In genomic region chr6:52233546-52234427, GRCm38 (mm10) we compare ENCODE assay signal across 9 mouse cellular contexts. TPM values are rescaled to one million over a fixed set of nuclear protein-coding genes. Genes with fewer than 3 reads are reported as not detected.
DNase-seq lines count a peak whose midpoint lies in the region; ATAC-seq and TF ChIP-seq lines count a peak whose summit lies in the region.
"Had no signal": no experiment of that assay in that cellular context is flagged by ENCODE, and none has a peak within 500 bp of the region (broad histone marks: within the 10 kb centered on the region; RNA-seq: fewer than 3 reads in every experiment).

No protein-coding gene starts in this region.

- no peaks in the 10 kb centered on the region for H3K36me3 ChIP-seq in lung, embryonic 14.5 days (ENCODE audit: insufficient read depth)
- H3K36me3 ChIP-seq in embryonic facial prominence, embryonic 13.5 days = no peaks in the 10 kb centered on the region
- no peaks in the 10 kb centered on the region for H3K36me3 ChIP-seq in kidney, embryonic 15.5 days
- no peaks in the 10 kb centered on the region for H3K36me3 ChIP-seq in small intestine, adult 2 months (ENCODE audit: control insufficient read depth, insufficient read depth, low read length)
- no peaks in the 10 kb centered on the region for H3K36me3 ChIP-seq in hindbrain, embryonic 16.5 days (ENCODE audit: control insufficient read depth, insufficient read depth, low read length)

- no peaks in the 10 kb centered on the region for H3K4me1 ChIP-seq in lung, embryonic 14.5 days (ENCODE audit: insufficient read depth)
- no peaks in the 10 kb centered on the region for H3K4me1 ChIP-seq in lung, adult 2 months (ENCODE audit: control insufficient read depth, insufficient read depth, low read length)
- peaks cover 14% of the 10 kb centered on the region; the same call in 1 of the 2 replicates for H3K4me1 ChIP-seq in embryonic facial prominence, embryonic 13.5 days
- H3K4me1 ChIP-seq in kidney, embryonic 15.5 days = peaks cover 33% of the 10 kb centered on the region
- no peaks in the 10 kb centered on the region; the same call in 1 of the 2 replicates for H3K4me1 ChIP-seq in small intestine, adult 2 months (ENCODE audit: control insufficient read depth, insufficient read depth, insufficient read length, low read length)
- no peaks in the 10 kb centered on the region for H3K4me1 ChIP-seq in hindbrain, embryonic 16.5 days (ENCODE audit: control insufficient read depth, insufficient read depth, low read depth, low read length)

- no peak overlapping the region; the same call in 1 of the 2 replicates for H3K27ac ChIP-seq in lung, embryonic 14.5 days (ENCODE audit: low read depth)
- H3K27ac ChIP-seq in embryonic facial prominence, embryonic 13.5 days = no peak overlapping the region
- peak overlapping the region; percentile 97 for H3K27ac ChIP-seq in kidney, embryonic 15.5 days
- H3K27ac ChIP-seq in small intestine, adult 2 months (ENCODE audit: insufficient read depth, low read depth, low read length) = no peak overlapping the region
- no peak overlapping the region for H3K27ac ChIP-seq in hindbrain, embryonic 16.5 days (ENCODE audit: low read depth, low read length)

- ATAC-seq in lung, embryonic 14.5 days (ENCODE audit: insufficient read depth) = 0 out of 2 replicates have a peak, but pooled peaks have one; percentile 24
- no peak for ATAC-seq in embryonic facial prominence, embryonic 13.5 days (ENCODE audit: insufficient number of reproducible peaks, insufficient read depth, low FRiP score, low TSS enrichment, low read depth)
- peak; percentile 47 for ATAC-seq in kidney, embryonic 15.5 days (replicated peaks; ENCODE audit: low FRiP score)
- no peak for ATAC-seq in hindbrain, embryonic 16.5 days

- no peak for TF ChIP-seq POLR2A in lung, adult 2 months (IDR thresholded peaks at IDR 0.05; ENCODE audit: borderline replicate concordance, extremely low read depth, low read depth, low read length)
- no peak for TF ChIP-seq POLR2A in small intestine, adult 2 months (IDR thresholded peaks at IDR 0.05; ENCODE audit: low read depth, low read length)

- no peak for DNase-seq in lung, embryonic 14.5 days
- no peak for DNase-seq in lung, adult 2 months
- DNase-seq in frontal cortex, adult 2 months (ENCODE audit: extremely low spot score in 1 of 2, low spot score in 1 of 2) = no peak
- no peak for DNase-seq in T-cell, adult 2 months (ENCODE audit: low spot score)

- H3K27me3 ChIP-seq in lung, embryonic 14.5 days (ENCODE audit: insufficient read depth, low read length) = peaks cover 99% of the 10 kb centered on the region
- peaks cover 99% of the 10 kb centered on the region for H3K27me3 ChIP-seq in embryonic facial prominence, embryonic 13.5 days
- H3K27me3 ChIP-seq in kidney, embryonic 15.5 days = peaks cover 7% of the 10 kb centered on the region; the same call in 1 of the 2 replicates
- peaks cover 84% of the 10 kb centered on the region for H3K27me3 ChIP-seq in small intestine, adult 2 months (ENCODE audit: control insufficient read depth, insufficient read depth, low read length)
- H3K27me3 ChIP-seq in hindbrain, embryonic 16.5 days (replicated peaks; ENCODE audit: control insufficient read depth, insufficient read depth, low read length) = peaks cover 80% of the 10 kb centered on the region

- no peak for TF ChIP-seq CTCF in lung, embryonic 14.5 days (IDR thresholded peaks at IDR 0.05; ENCODE audit: low read depth)
- no peak for TF ChIP-seq CTCF in lung, adult 2 months (IDR thresholded peaks at IDR 0.05; ENCODE audit: insufficient read depth, low read length)
- no peak for TF ChIP-seq CTCF in small intestine, adult 2 months (IDR thresholded peaks at IDR 0.05; ENCODE audit: extremely low read depth, insufficient read length, insufficient replicate concordance, low read depth, low read length)

- H3K4me3 ChIP-seq in lung, embryonic 14.5 days (ENCODE audit: low read depth, low read length) = peak overlapping the region; percentile 22; the same call in 1 of the 2 replicates
- H3K4me3 ChIP-seq in lung, adult 2 months (replicated peaks; ENCODE audit: extremely low read depth, low read depth, low read length) = no peak overlapping the region
- peak overlapping the region; percentile 13; the same call in 1 of the 2 replicates for H3K4me3 ChIP-seq in embryonic facial prominence, embryonic 13.5 days
- H3K4me3 ChIP-seq in kidney, embryonic 15.5 days (replicated peaks) = peak overlapping the region; percentile 76
- H3K4me3 ChIP-seq in small intestine, adult 2 months (ENCODE audit: low read depth, low read length) = peak overlapping the region; percentile 12; the same call in 1 of the 2 replicates
- no peak overlapping the region for H3K4me3 ChIP-seq in hindbrain, embryonic 16.5 days (ENCODE audit: low read length)
- H3K4me3 ChIP-seq: erythroblast, embryonic 14.5 days had no signal

- peak overlapping the region; percentile 23; the same call in 1 of the 2 replicates for H3K4me2 ChIP-seq in lung, embryonic 14.5 days
- H3K4me2 ChIP-seq in embryonic facial prominence, embryonic 13.5 days = no peak overlapping the region
- H3K4me2 ChIP-seq in kidney, embryonic 15.5 days = peak overlapping the region; percentile 74
- H3K4me2 ChIP-seq in hindbrain, embryonic 16.5 days (ENCODE audit: low read length) = no peak overlapping the region

- peak overlapping the region; percentile 26; the same call in 1 of the 2 replicates for H3K9ac ChIP-seq in lung, embryonic 14.5 days
- H3K9ac ChIP-seq in embryonic facial prominence, embryonic 13.5 days = no peak overlapping the region
- peak overlapping the region; percentile 96 for H3K9ac ChIP-seq in kidney, embryonic 15.5 days
- no peak overlapping the region for H3K9ac ChIP-seq in hindbrain, embryonic 16.5 days (ENCODE audit: low read depth, low read length)

- H3K9me3 ChIP-seq in lung, embryonic 14.5 days (ENCODE audit: low read depth, low read length) = no peaks in the 10 kb centered on the region
- H3K9me3 ChIP-seq in embryonic facial prominence, embryonic 13.5 days = no peaks in the 10 kb centered on the region
- H3K9me3 ChIP-seq in kidney, embryonic 15.5 days (replicated peaks) = no peaks in the 10 kb centered on the region
- H3K9me3 ChIP-seq in hindbrain, embryonic 16.5 days (ENCODE audit: control insufficient read depth, low read length) = no peaks in the 10 kb centered on the region

- 1% methylated on average over 69 of the region's 70 CpGs for WGBS in lung, embryonic 14.5 days
- WGBS in lung, adult 2 months = 3% methylated on average over 70 of the region's 70 CpGs
- WGBS in embryonic facial prominence, embryonic 13.5 days = 1% methylated on average over 70 of the region's 70 CpGs
- WGBS in kidney, embryonic 15.5 days = under 1% methylated on average over 70 of the region's 70 CpGs
- WGBS in small intestine, adult 2 months = 2% methylated on average over 70 of the region's 70 CpGs
- 1% methylated on average over 65 of the region's 70 CpGs for WGBS in hindbrain, embryonic 16.5 days

RNA-seq across cellular contexts. Expression of gene Hoxa9, which starts 2.9 kb away (rescaled TPM):
- polyA plus RNA-seq in lung, embryonic 14.5 days (2014; fragmentation: Nextera tagmentation; extraction: Ambion mirVana) = 0.19 TPM in 1 of 2 replicates, not detected in the other
- 0.23 TPM in 1 of 2 replicates, not detected in the other for polyA plus RNA-seq in lung, adult 2 months (2012; rRNA removed)
- not detected in 2 replicates for polyA plus RNA-seq in embryonic facial prominence, embryonic 13.5 days (2015; fragmentation: Nextera tagmentation; extraction: Ambion mirVana)
- polyA plus RNA-seq in kidney, embryonic 15.5 days (2015; fragmentation: Nextera tagmentation; extraction: Ambion mirVana) = 53.4 and 65.1 TPM in 2 replicates
- polyA plus RNA-seq in small intestine, adult 2 months (2012; rRNA removed) = not detected in 2 replicates
- not detected in 2 replicates for polyA plus RNA-seq in frontal cortex, adult 2 months (2012; rRNA removed)
- 0.48 and 2.4 TPM in 2 replicates for polyA plus RNA-seq in hindbrain, embryonic 16.5 days (2015; fragmentation: Nextera tagmentation; extraction: Ambion mirVana)
- polyA plus RNA-seq: erythroblast, embryonic 14.5 days had no signal

RNA-seq across cellular contexts. Expression of gene Hoxa10, which starts 6.9 kb away (rescaled TPM):
- polyA plus RNA-seq in lung, embryonic 14.5 days (2014; fragmentation: Nextera tagmentation; extraction: Ambion mirVana) = not detected in 2 replicates
- 0.23 TPM in 1 of 2 replicates, not detected in the other for polyA plus RNA-seq in lung, adult 2 months (2012; rRNA removed)
- 0.13 TPM in 1 of 2 replicates, not detected in the other for polyA plus RNA-seq in embryonic facial prominence, embryonic 13.5 days (2015; fragmentation: Nextera tagmentation; extraction: Ambion mirVana)
- polyA plus RNA-seq in kidney, embryonic 15.5 days (2015; fragmentation: Nextera tagmentation; extraction: Ambion mirVana) = 157 and 172 TPM in 2 replicates
- 0.06 TPM in 1 of 2 replicates, not detected in the other for polyA plus RNA-seq in small intestine, adult 2 months (2012; rRNA removed)
- 0.27 TPM in 1 of 2 replicates, not detected in the other for polyA plus RNA-seq in frontal cortex, adult 2 months (2012; rRNA removed)
- 0.70 TPM in 1 of 2 replicates, not detected in the other for polyA plus RNA-seq in hindbrain, embryonic 16.5 days (2015; fragmentation: Nextera tagmentation; extraction: Ambion mirVana)
- polyA plus RNA-seq: erythroblast, embryonic 14.5 days had no signal

RNA-seq across cellular contexts. Expression of gene Hoxa11, which starts 11.8 kb away (rescaled TPM):
- not detected in 2 replicates for polyA plus RNA-seq in lung, embryonic 14.5 days (2014; fragmentation: Nextera tagmentation; extraction: Ambion mirVana)
- polyA plus RNA-seq in lung, adult 2 months (2012; rRNA removed) = not detected in 2 replicates
- polyA plus RNA-seq in embryonic facial prominence, embryonic 13.5 days (2015; fragmentation: Nextera tagmentation; extraction: Ambion mirVana) = not detected in 2 replicates
- 34.3 and 34.8 TPM in 2 replicates for polyA plus RNA-seq in kidney, embryonic 15.5 days (2015; fragmentation: Nextera tagmentation; extraction: Ambion mirVana)
- polyA plus RNA-seq in small intestine, adult 2 months (2012; rRNA removed) = 0.04 TPM in 1 of 2 replicates, not detected in the other
- 0.04 and 0.21 TPM in 2 replicates for polyA plus RNA-seq in frontal cortex, adult 2 months (2012; rRNA removed)
- not detected in 2 replicates for polyA plus RNA-seq in hindbrain, embryonic 16.5 days (2015; fragmentation: Nextera tagmentation; extraction: Ambion mirVana)
- polyA plus RNA-seq: erythroblast, embryonic 14.5 days had no signal

RNA-seq across cellular contexts. Expression of gene Hoxa7, which starts 12.1 kb away (rescaled TPM):
- 5.8 and 7.4 TPM in 2 replicates for polyA plus RNA-seq in lung, embryonic 14.5 days (2014; fragmentation: Nextera tagmentation; extraction: Ambion mirVana)
- polyA plus RNA-seq in lung, adult 2 months (2012; rRNA removed) = 6.6 and 8.3 TPM in 2 replicates
- polyA plus RNA-seq in embryonic facial prominence, embryonic 13.5 days (2015; fragmentation: Nextera tagmentation; extraction: Ambion mirVana) = not detected in 2 replicates
- polyA plus RNA-seq in kidney, embryonic 15.5 days (2015; fragmentation: Nextera tagmentation; extraction: Ambion mirVana) = 26.7 and 27.2 TPM in 2 replicates
- 0.04 and 2.5 TPM in 2 replicates for polyA plus RNA-seq in small intestine, adult 2 months (2012; rRNA removed)
- 0.17 TPM in 1 of 2 replicates, not detected in the other for polyA plus RNA-seq in frontal cortex, adult 2 months (2012; rRNA removed)
- 9.0 and 21.1 TPM in 2 replicates for polyA plus RNA-seq in hindbrain, embryonic 16.5 days (2015; fragmentation: Nextera tagmentation; extraction: Ambion mirVana)

RNA-seq across cellular contexts. Expression of gene Gm28308, which starts 20.6 kb away (rescaled TPM):
- not detected in 2 replicates for polyA plus RNA-seq in lung, embryonic 14.5 days (2014; fragmentation: Nextera tagmentation; extraction: Ambion mirVana)
- polyA plus RNA-seq in lung, adult 2 months (2012; rRNA removed) = 0.37 and 0.39 TPM in 2 replicates
- polyA plus RNA-seq in embryonic facial prominence, embryonic 13.5 days (2015; fragmentation: Nextera tagmentation; extraction: Ambion mirVana) = not detected in 2 replicates
- 0.92 TPM in 1 of 2 replicates, not detected in the other for polyA plus RNA-seq in kidney, embryonic 15.5 days (2015; fragmentation: Nextera tagmentation; extraction: Ambion mirVana)
- polyA plus RNA-seq in small intestine, adult 2 months (2012; rRNA removed) = 0.58 TPM in 1 of 2 replicates, not detected in the other
- polyA plus RNA-seq in frontal cortex, adult 2 months (2012; rRNA removed) = not detected in 2 replicates
- not detected in 2 replicates for polyA plus RNA-seq in hindbrain, embryonic 16.5 days (2015; fragmentation: Nextera tagmentation; extraction: Ambion mirVana)
- polyA plus RNA-seq: erythroblast, embryonic 14.5 days had no signal

Comparison
In these comparisons a context has a peak if more than half of its experiments do, and no peak if none do; other contexts are left out.
1. H3K4me3 ChIP-seq: peak in lung, embryonic 14.5 days (single experiment), embryonic facial prominence, embryonic 13.5 days (single experiment), kidney, embryonic 15.5 days (single experiment) and small intestine, adult 2 months (single experiment); none in lung, adult 2 months (single experiment) and hindbrain, embryonic 16.5 days (single experiment).
2. ATAC-seq: peak in lung, embryonic 14.5 days (single experiment) and kidney, embryonic 15.5 days (single experiment); none in embryonic facial prominence, embryonic 13.5 days (single experiment) and hindbrain, embryonic 16.5 days (single experiment).
3. H3K4me2 ChIP-seq: peak in lung, embryonic 14.5 days (single experiment) and kidney, embryonic 15.5 days (single experiment); none in embryonic facial prominence, embryonic 13.5 days (single experiment) and hindbrain, embryonic 16.5 days (single experiment).
4. H3K9ac ChIP-seq: peak in lung, embryonic 14.5 days (single experiment) and kidney, embryonic 15.5 days (single experiment); none in embryonic facial prominence, embryonic 13.5 days (single experiment) and hindbrain, embryonic 16.5 days (single experiment).
5. RNA of gene Hoxa9, which starts 2.9 kb away (polyA plus RNA-seq): 53.4 to 65.1 TPM in kidney, embryonic 15.5 days; 0.48 to 2.4 TPM in hindbrain, embryonic 16.5 days, 0.19 TPM in lung, embryonic 14.5 days, not detected in small intestine, adult 2 months, 0.23 TPM in lung, adult 2 months, not detected in embryonic facial prominence, embryonic 13.5 days and not detected in frontal cortex, adult 2 months; every median in the first group is over 10 times any median in the second.
6. RNA of gene Hoxa10, which starts 6.9 kb away (polyA plus RNA-seq): 157 to 172 TPM in kidney, embryonic 15.5 days; 0.13 TPM in embryonic facial prominence, embryonic 13.5 days, 0.70 TPM in hindbrain, embryonic 16.5 days, 0.27 TPM in frontal cortex, adult 2 months, not detected in lung, embryonic 14.5 days, 0.23 TPM in lung, adult 2 months and 0.06 TPM in small intestine, adult 2 months; every median in the first group is over 10 times any median in the second.
7. RNA of gene Hoxa11, which starts 11.8 kb away (polyA plus RNA-seq): 34.3 to 34.8 TPM in kidney, embryonic 15.5 days; 0.04 to 0.21 TPM in frontal cortex, adult 2 months, not detected in lung, embryonic 14.5 days, not detected in lung, adult 2 months, not detected in embryonic facial prominence, embryonic 13.5 days, 0.04 TPM in small intestine, adult 2 months and not detected in hindbrain, embryonic 16.5 days; every median in the first group is over 10 times any median in the second.